Mouse (Mus musculus) left cerebral cortex, adult 18-20 months (tissue): ENCODE results near the gene Ganc. TPM values are rescaled to one million over a fixed set of nuclear protein-coding genes. Genes with fewer than 3 reads are reported as not detected.
A peak's percentile ranks its signal among the peaks of the same experiment; 100 is the strongest.

Experiments
- DNase-seq, 2 experiments: peaks; one replicate each; pipeline ENCODE4 v3.0.0; 2021 to 2022; ENCODE audit warnings: low spot score in 2 of 2, mixed read lengths in 1 of 2
- long read RNA-seq, 2 experiments: library from polyadenylated mRNA; stranded (forward); transcript quantifications; one replicate each; pipeline ENCODE4 v2.0.0; 2021
- total RNA-seq, 2 experiments: library from RNA; stranded (reverse); gene quantifications; 2 replicates each; pipeline ENCODE4 v1.2.3; 2021

The Ganc gene
- total RNA-seq: 10 to 100 TPM; 12.4 to 14.1 TPM
- long read RNA-seq, experiment 1, full-length matches to known transcripts: 8 of 10 reads
- long read RNA-seq, experiment 1, partial matches to known transcripts: 1 of 10 reads
- long read RNA-seq, experiment 1, other reads (novel, unspliced or antisense): 1 of 10 reads
- long read RNA-seq, experiment 2, full-length matches to known transcripts: 2 of 3 reads
- long read RNA-seq, experiment 2, partial matches to known transcripts: 0 of 3 reads
- long read RNA-seq, experiment 2, other reads (novel, unspliced or antisense): 1 of 3 reads

DNA sequence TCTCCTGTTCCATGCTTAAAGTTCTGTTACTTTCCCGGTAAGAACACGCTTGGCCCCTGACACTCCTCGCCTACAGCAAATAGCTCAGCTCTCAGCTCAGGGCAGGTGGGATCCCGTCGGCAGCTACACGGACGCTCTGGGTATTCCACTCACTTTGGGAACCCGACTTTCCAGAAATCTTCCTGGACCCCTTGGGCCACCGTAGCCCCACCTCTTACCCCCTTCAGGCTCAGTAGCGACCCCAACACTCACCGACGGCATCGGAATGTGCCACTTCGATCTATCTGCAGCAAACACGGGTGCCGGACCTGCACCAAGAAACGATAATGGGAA lies at the start of gene Ganc:
Gene Ganc, plus strand, starts transcription at position 244 of the 333 bp plus-strand sequence.
- no peak for DNase-seq

GRCm38 (mm10) chr2:120360425-120360824 lies 43.3 kb upstream of the Ganc start:
- DNase-seq: no peak

DNA sequence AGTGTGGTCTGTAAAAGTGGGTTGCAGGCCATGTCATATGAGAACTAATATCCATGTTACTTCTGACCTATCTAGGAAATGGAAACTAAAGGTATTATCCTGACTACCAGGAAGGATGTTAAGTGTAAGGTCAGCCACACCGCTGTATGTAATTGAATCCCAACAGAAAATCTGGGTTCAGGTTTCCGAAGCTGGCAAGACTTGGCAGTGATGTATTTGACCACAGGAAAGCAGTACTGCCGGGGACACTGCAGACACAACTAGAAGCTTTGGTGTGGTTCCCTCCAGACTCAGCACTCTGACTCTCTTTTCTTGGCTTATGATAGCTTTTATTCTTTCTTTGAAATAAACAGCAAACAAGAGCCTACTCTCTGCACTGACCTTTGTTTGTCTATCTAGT lies 37.2 kb upstream of the Ganc start:
- DNase-seq: no peak

- no peak for DNase-seq
Observed at GRCm38 (mm10) chr2:120367416-120368207, 36.1 kb upstream of the Ganc start.

DNA sequence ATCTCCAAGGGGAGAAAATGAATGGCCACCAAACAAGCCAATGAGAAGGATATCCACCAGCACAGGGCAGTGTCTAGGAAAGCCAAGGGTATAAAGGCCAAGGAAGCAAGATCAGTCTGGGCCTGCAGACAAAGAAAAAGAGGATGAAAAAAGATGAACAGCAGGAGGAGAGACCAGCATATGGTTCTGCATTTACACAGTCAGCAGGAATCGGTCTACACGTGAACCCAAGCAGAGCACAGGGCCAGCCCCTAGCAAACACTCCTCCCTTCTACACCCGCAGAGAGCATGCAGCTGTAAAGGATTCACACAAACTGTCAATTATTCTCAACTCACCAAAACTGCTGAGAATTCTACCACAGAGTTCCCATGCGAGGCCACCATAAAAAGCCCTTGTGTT lies 29.8 kb upstream of the Ganc start:
- no peak for DNase-seq

DNA sequence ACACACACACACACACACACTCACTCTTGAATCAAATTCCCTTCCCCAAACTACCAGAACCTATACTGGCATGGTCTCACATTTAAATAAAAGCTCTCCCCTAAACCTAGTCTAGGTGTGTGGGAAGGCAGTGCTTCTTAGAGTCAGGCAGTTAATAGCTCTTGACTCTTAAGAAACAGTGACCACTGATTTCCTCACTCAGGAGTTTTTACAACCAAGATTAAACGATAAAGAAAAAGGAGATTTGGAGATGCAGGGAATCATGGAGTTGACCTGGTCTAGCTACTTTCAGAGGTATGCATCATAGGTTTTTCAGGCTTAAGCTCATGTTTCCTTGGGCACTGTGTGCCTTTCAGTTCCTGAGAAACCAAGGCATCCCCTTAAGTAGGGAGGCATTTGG lies 17.4 kb upstream of the Ganc start:
- no peak for DNase-seq

GRCm38 (mm10) chr2:120387291-120387690 lies 16.4 kb upstream of the Ganc start:
- DNase-seq: no peak

DNA sequence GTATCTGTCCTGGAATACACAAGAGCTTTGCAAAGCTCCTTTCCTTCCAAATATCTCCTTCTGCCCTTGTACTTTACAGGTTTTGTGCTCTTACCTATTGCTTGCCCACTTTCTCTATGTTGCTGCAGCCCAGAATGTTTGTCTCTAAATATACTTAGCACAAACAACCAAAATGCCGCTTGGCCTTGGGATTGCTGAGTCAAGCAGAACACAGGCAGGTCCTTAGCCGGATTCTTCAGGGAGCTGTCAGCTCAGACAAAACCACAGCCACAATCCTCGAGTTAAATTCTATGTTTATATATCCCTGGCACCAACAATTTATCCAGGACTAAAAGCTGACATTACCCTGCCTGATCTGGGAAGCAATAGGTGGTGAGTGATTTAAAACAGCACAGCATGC lies 14.3 kb upstream of the Ganc start:
- no peak for DNase-seq

DNA sequence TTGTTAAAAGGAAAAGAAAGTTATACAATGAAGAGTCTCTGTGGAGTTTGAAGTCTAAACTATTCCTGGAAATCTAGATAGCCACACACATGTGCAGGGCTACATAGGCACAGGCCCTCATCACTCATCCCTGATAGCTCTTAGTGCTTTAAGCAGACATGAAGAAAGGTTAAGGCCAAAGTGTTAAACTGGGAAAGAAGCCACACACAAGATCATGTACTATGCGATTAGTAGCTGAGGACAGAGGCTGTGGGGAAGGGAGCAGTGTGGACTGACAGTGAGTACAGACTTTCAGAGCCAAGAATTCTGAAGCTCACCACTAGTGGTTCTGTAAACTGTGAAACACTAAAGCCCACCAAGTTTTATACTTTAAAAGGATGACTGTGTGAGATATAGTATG lies 12.8 kb upstream of the Ganc start:
- DNase-seq: no peak

DNA sequence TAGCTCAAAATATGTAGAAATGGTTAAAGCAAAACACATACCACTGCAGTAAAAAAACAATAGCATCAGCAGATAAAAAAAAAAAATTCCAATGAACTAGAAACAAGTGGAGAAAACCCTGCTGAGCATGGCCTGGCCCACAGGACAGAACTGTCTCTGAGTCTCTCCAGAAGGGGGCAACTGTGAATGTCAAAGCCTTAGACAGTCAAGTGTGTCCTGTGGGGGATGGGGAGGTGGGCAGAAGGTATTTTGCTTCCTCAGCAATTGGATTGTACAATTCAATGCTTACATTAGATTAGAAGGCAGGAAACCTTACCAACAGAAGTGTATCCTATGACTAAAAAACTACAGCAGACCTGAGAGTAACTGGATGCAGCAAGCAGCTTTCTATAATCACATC lies 11.3 kb upstream of the Ganc start:
- no peak for DNase-seq

- DNase-seq: no peak
Observed at GRCm38 (mm10) chr2:120397951-120398350, 5.7 kb upstream of the Ganc start.

DNA sequence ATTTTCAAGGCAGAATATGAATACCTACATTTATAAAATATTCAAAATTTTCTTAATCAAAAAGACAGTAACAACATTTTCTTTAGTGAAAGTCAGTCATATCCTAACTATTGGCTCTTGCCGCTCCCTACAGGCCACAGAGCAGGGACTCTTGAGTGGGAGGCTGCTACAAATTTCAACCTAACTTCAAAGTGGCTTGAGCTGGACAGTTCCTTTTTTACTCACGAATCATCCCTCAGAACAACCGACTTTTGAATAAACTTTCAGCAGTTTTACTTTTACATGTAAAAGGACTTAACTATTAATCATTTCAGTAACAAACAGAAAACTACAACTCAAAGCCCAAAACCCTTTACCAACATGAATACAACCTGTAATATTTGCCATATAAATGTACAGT lies 883 bp upstream of the Ganc start:
- no peak for DNase-seq

- DNase-seq: peak; percentile 97 to 98
Observed at GRCm38 (mm10) chr2:120403986-120404822, 508 bp downstream of the Ganc start, which contains the start of gene Tmem87a. TSS of gene Tmem87a (minus strand) at chr2:120404113.

GRCm38 (mm10) chr2:120404823-120405765 lies 1.4 kb downstream of the Ganc start:
- DNase-seq: no peak

- no peak for DNase-seq
Observed at GRCm38 (mm10) chr2:120411096-120411628, 7.5 kb downstream of the Ganc start.

GRCm38 (mm10) chr2:120414113-120414512 lies 10.4 kb downstream of the Ganc start:
- DNase-seq: no peak

GRCm38 (mm10) chr2:120414738-120415414 lies 11.2 kb downstream of the Ganc start:
- DNase-seq: peak; percentile 11 to 21

GRCm38 (mm10) chr2:120424386-120424785 lies 20.7 kb downstream of the Ganc start:
- no peak for DNase-seq

DNA sequence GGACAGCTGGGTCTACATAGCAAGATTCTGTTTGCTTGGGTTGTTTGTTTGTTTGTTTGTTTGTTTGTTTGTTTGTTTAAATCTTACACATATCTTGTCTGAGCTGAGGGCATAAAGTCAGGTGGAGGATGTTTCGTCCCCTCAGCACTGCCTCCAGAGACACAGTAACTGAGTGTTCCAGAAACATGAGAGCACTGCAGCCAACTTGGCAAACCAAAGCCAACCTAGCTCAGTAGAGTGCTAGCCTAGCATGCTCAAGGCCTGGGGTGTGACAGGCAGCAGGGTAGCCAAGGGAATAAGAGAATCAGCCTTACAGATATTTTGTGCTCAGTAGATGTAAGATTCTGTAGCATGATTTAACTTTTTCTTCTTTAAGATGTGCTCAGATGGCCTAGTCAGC lies 40.8 kb downstream of the Ganc start:
- DNase-seq: no peak

DNA sequence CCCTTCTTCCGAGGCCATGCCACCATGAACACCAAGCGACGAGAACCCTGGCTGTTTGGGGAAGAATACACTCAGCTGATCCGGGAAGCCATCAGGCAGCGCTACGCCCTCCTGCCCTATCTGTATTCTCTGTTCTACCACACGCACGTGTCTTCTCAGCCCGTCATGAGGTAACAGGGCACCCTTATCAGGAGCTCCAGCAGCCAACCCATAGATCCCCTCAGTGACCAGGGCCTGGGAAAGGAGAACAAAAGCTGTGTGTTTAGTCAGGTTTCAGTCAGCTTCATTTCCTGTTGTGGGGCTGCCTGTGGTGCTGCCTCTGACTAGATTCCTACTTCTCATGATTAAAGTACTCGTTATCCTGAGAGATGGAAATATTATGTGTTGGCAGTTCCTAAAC lies 42.7 kb downstream of the Ganc start:
- DNase-seq: no peak
